Mouse (Mus musculus) lung, embryonic 15.5 days (tissue): ENCODE results near the gene Fam107a. TPM values are rescaled to one million over a fixed set of nuclear protein-coding genes. Genes with fewer than 3 reads are reported as not detected.

Experiments used
- ATAC-seq: fragments of 200-750 bp; cut with Nextera tagmentation; 2 replicates; pipeline ENCODE4 v1.8.0; 2017; ENCODE audit warnings: moderate number of reproducible peaks, borderline replicate concordance; ENCODE audit not compliant: low FRiP score, low TSS enrichment; ENCODE audit errors: extremely low read depth
- H3K27ac ChIP-seq: fragments of 300-500 bp; sonication (generic); 2 replicates; pipeline ENCODE4 v1.5.1; 2015; ENCODE audit warnings: moderate library complexity, mild to moderate bottlenecking, inconsistent platforms
- H3K27me3 ChIP-seq: fragments of 300-500 bp; sonication (generic); 2 replicates; pipeline ENCODE4 v1.6.1; 2015; ENCODE audit warnings: inconsistent platforms
- H3K36me3 ChIP-seq: fragments of 300-500 bp; sonication (generic); 2 replicates; pipeline ENCODE4 v1.6.1; 2015; ENCODE audit warnings: inconsistent platforms
- H3K4me1 ChIP-seq: fragments of 300-500 bp; sonication (generic); 2 replicates; pipeline ENCODE4 v1.6.1; 2015; ENCODE audit warnings: inconsistent platforms
- H3K4me2 ChIP-seq: fragments of 300-500 bp; sonication (generic); 2 replicates; pipeline ENCODE4 v1.6.1; 2015; ENCODE audit warnings: inconsistent platforms, mild to moderate bottlenecking, moderate library complexity
- H3K4me3 ChIP-seq: fragments of 300-500 bp; sonication (generic); 2 replicates; pipeline ENCODE4 v1.5.1; 2015; ENCODE audit warnings: mild to moderate bottlenecking, inconsistent platforms
- H3K9ac ChIP-seq: fragments of 300-500 bp; sonication (generic); 2 replicates; pipeline ENCODE4 v1.6.1; 2015; ENCODE audit warnings: inconsistent platforms
- H3K9me3 ChIP-seq: fragments of 300-500 bp; sonication (generic); 2 replicates; pipeline ENCODE4 v1.6.1; 2016; ENCODE audit warnings: inconsistent platforms
- WGBS: fragments of 180-500 bp; shearing (Covaris S2); methylation state at CpG from one replicate; pipeline ENCODE4 v1.1.7; 2015; 5-methylcytosine and 5-hydroxymethylcytosine counted together
- polyA plus RNA-seq: library from polyadenylated mRNA; unstranded; fragments of >200 nt; fragmentation: Nextera tagmentation; extraction: Ambion mirVana; gene quantifications from 2 replicates; pipeline ENCODE4 v1.2.1, GENCODE M21; 2015

Fam107a gene
- polyA plus RNA-seq, 1 experiment from 2014 or later: 0.59 TPM

DNA sequence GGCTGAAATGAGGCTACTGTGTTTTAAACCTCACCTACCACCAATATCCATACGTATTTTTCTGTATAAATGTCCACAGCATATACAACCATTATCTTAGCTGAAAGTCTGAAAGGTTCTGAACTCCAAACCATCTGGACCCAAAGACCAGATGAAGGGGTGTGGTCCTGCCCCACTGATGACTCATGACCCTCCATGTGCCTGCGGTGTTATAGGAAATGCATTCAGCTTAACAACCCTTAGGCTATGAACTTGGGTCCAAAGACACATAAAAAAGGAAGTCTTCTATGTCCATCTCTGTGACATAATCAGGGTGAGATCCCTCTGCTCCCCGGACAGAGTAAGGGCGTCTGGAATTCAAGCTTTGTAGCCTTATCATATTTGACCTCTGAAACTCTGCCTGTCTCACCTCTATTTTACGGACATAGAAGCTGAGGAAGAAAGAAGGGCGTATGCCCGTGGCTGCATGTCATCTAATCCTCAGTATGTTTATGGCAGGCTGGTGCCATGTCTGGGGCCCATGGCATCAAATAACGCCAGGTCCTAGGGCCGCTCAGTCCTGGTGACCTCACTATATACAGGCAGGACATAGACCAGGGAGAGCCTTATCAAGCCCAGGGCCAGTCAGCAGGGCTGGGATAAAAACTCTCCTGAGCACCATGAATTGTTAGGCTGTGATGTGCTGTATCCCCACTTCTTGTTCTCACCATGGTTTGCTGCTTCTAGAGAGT is 67.5 kb downstream of the Fam107a start:
- Histone ChIP-seq H3K4me1 (no peaks in the 10 kb centered on the region), H3K4me2 (no peak overlapping the region), H3K4me3 (no peak overlapping the region), H3K27me3 (no peaks in the 10 kb centered on the region), H3K36me3 (no peaks in the 10 kb centered on the region), H3K27ac (no peak overlapping the region), H3K9me3 (no peaks in the 10 kb centered on the region), H3K9ac (no peak overlapping the region)
- ATAC-seq: no peak
- WGBS: 69% methylated on average over 9 of the region's 9 CpGs

DNA sequence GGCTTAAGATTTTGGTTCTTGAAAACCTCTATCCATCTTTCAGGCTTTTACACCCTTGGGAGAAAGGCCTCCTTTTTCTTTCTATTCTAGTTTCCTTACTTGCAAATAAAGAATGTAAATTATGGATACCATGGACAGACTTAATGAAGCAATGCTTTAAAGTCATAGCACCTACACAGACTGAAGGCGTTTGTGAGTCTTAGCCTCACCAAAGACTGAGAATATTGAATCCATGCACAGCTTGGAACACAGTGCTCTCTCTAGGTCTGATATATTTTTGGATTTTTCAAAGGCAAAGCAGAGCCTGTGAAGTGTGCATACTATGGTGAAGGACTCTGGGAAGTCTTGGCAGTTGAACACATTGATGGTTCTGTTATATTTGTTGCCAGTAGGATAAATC is 68.6 kb downstream of the Fam107a start:
- Histone ChIP-seq H3K27ac (no peak overlapping the region), H3K9ac (no peak overlapping the region), H3K4me3 (no peak overlapping the region), H3K36me3 (no peaks in the 10 kb centered on the region), H3K4me1 (no peaks in the 10 kb centered on the region), H3K9me3 (no peaks in the 10 kb centered on the region), H3K27me3 (no peaks in the 10 kb centered on the region), H3K4me2 (no peak overlapping the region)
- WGBS: 90% methylated on average over 1 of the region's 1 CpGs
- no peak for ATAC-seq

DNA sequence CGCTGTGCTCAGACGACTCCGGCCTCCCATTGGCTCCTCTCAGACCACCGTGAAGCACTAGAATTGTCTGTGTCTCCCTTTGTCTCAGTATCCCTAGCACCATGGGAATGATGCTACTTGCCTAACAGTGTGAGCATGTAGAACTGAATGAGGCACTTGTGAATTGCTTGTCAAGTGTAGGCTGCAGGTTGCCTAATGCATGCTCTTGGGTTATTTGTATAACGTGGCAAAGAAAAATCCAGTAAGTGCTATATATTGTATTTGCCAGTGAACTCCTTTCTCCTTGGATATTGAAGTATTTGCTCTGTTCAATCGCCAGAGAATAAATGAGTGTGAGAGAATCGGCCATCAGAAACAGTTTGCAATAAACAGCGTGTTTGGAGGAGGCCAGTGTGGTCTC is 70.9 kb downstream of the Fam107a start:
- Histone ChIP-seq H3K9me3 (no peaks in the 10 kb centered on the region), H3K27ac (no peak overlapping the region), H3K4me2 (no peak overlapping the region), H3K4me3 (no peak overlapping the region), H3K9ac (no peak overlapping the region), H3K36me3 (no peaks in the 10 kb centered on the region), H3K27me3 (no peaks in the 10 kb centered on the region), H3K4me1 (no peaks in the 10 kb centered on the region)
- no peak for ATAC-seq
- 64% methylated on average over 8 of the region's 8 CpGs for WGBS

Other genes with a start within 250 kb of the Fam107a start
- 44.8 and 50.6 TPM in 2 replicates for gene Rpp14, start 237.7 kb downstream of the Fam107a start, polyA plus RNA-seq
- gene Pxk, start 219.8 kb downstream of the Fam107a start, polyA plus RNA-seq: 33.8 and 37.4 TPM in 2 replicates
- gene Pdhb, start 145.0 kb downstream of the Fam107a start, polyA plus RNA-seq: 182 and 183 TPM in 2 replicates
- gene Kctd6, start 103.9 kb downstream of the Fam107a start, polyA plus RNA-seq: 15.7 and 16.6 TPM in 2 replicates
- 0.97 and 1.4 TPM in 2 replicates for gene Acox2, start 58.7 kb downstream of the Fam107a start, polyA plus RNA-seq
- gene Oit1, start 60.7 kb upstream of the Fam107a start, polyA plus RNA-seq: 2.1 and 2.9 TPM in 2 replicates